Mouse (Mus musculus): ENCODE data around the gene Mafb.

DNA sequence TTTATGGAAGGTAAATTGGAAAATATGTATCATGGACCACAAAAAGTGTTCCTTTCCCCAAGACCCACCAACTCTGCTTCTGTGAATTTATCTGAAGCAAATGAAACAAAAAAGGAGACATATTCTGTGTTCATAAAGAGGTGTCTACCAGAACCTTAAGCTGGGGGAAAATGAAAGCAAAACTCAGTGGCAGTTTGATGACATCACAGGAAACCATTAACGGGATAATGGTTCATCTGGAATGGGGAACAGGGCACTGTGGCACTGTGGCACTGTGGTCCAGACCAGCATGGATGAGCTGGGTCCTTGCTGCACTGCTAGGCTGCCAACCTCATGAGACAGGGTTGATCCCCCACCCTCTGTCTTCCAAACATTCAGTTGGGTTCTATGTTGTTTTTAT lies 31.8 kb downstream of the Mafb start:
- TF ChIP-seq POLR2A (IDR thresholded peaks at IDR 0.05; ENCODE audit: low read depth, low read length) (no peak), CTCF (IDR thresholded peaks at IDR 0.05; ENCODE audit: borderline replicate concordance, insufficient read depth, low read length) (no peak)

Measured in embryonic fibroblast, embryonic 13.5 days (primary cell).